Mouse (Mus musculus) urinary bladder, adult 2 months (tissue): ENCODE results near the gene Lix1l. TPM values are rescaled to one million over a fixed set of nuclear protein-coding genes. Genes with fewer than 3 reads are reported as not detected.
A peak's percentile ranks its signal among the peaks of the same experiment; 100 is the strongest.

Experiments used
- DNase-seq: peaks from one replicate; pipeline ENCODE4 v3.0.0; 2022; ENCODE audit warnings: low spot score
- polyA plus RNA-seq: library from polyadenylated mRNA; depleted of rRNA; stranded (reverse); fragments of >200 nt; gene quantifications from 2 replicates; pipeline ENCODE4 v1.2.3, GENCODE M21; 2012

Lix1l gene
- polyA plus RNA-seq, 1 experiment = 57.6 TPM

- DNase-seq = no peak
These were observed 34.1 kb upstream of the Lix1l start for GRCm38 (mm10) chr3:96566661-96567450.

GRCm38 (mm10) chr3:96568605-96569004 lies 32.3 kb upstream of the Lix1l start:
- DNase-seq = no peak

- DNase-seq = no peak
These were observed 31.4 kb upstream of the Lix1l start for GRCm38 (mm10) chr3:96569506-96569905.

GRCm38 (mm10) chr3:96569966-96570605 lies 30.9 kb upstream of the Lix1l start:
- no peak for DNase-seq

GRCm38 (mm10) chr3:96570643-96571042 lies 30.3 kb upstream of the Lix1l start:
- no peak for DNase-seq

GRCm38 (mm10) chr3:96571336-96571735 lies 29.6 kb upstream of the Lix1l start:
- no peak for DNase-seq

GRCm38 (mm10) chr3:96571896-96572698 lies 28.9 kb upstream of the Lix1l start:
- DNase-seq = no peak

GRCm38 (mm10) chr3:96573611-96574511 lies 27.1 kb upstream of the Lix1l start:
- DNase-seq = no peak

- DNase-seq = no peak
These were observed 25.5 kb upstream of the Lix1l start for GRCm38 (mm10) chr3:96575272-96575984.

GRCm38 (mm10) chr3:96576005-96576658 lies 24.8 kb upstream of the Lix1l start:
- no peak for DNase-seq

GRCm38 (mm10) chr3:96576690-96577541 lies 24.0 kb upstream of the Lix1l start, which contains the start of gene Gm16253:
Gm16253 (plus strand) TSS chr3:96576984.
- DNase-seq = peak; percentile 73

GRCm38 (mm10) chr3:96577566-96577965 lies 23.4 kb upstream of the Lix1l start:
- DNase-seq = no peak

- DNase-seq = no peak
These were observed 22.2 kb upstream of the Lix1l start for GRCm38 (mm10) chr3:96578561-96579238.

- no peak for DNase-seq
These were observed 21.7 kb upstream of the Lix1l start for GRCm38 (mm10) chr3:96579239-96579750.

GRCm38 (mm10) chr3:96579885-96580454 lies 21.0 kb upstream of the Lix1l start:
- DNase-seq = peak; percentile 82

- no peak for DNase-seq
These were observed 19.8 kb upstream of the Lix1l start for GRCm38 (mm10) chr3:96581141-96581540.

GRCm38 (mm10) chr3:96581771-96582515 lies 19.0 kb upstream of the Lix1l start:
- DNase-seq = no peak
